8 mouse cellular contexts compared by ENCODE assay signal in genomic region chr9:27300188-27300691, GRCm38 (mm10). TPM values are rescaled to one million over a fixed set of nuclear protein-coding genes. Genes with fewer than 3 reads are reported as not detected.
DNase-seq lines count a peak whose midpoint lies in the region; ATAC-seq lines count a peak whose summit lies in the region.

No protein-coding gene starts in this region.

- peak overlapping the region; percentile 93 for H3K4me2 ChIP-seq in limb, embryonic 13.5 days (replicated peaks)
- peak overlapping the region; percentile 91 for H3K4me2 ChIP-seq in neural tube, embryonic 12.5 days (replicated peaks)

- peaks cover 49% of the 10 kb centered on the region for H3K27me3 ChIP-seq in embryonic facial prominence, embryonic 10.5 days (replicated peaks; ENCODE audit: low read depth, poor library complexity, severe bottlenecking)
- H3K27me3 ChIP-seq in hindbrain, embryonic 10.5 days (ENCODE audit: insufficient read depth, poor library complexity, severe bottlenecking) = peaks cover 25% of the 10 kb centered on the region
- H3K27me3 ChIP-seq in limb, embryonic 13.5 days = peaks cover 71% of the 10 kb centered on the region
- H3K27me3 ChIP-seq in neural tube, embryonic 12.5 days (replicated peaks) = peaks cover 16% of the 10 kb centered on the region

- WGBS in embryonic facial prominence, embryonic 10.5 days = under 1% methylated on average over 32 of the region's 32 CpGs
- under 1% methylated on average over 32 of the region's 32 CpGs for WGBS in hindbrain, embryonic 10.5 days
- under 1% methylated on average over 32 of the region's 32 CpGs for WGBS in limb, embryonic 13.5 days
- under 1% methylated on average over 32 of the region's 32 CpGs for WGBS in neural tube, embryonic 12.5 days

- no peak for ATAC-seq in limb, embryonic 13.5 days (ENCODE audit: low FRiP score, low read depth)
- no peak for ATAC-seq in neural tube, embryonic 12.5 days (ENCODE audit: low FRiP score, low read depth)
- ATAC-seq in erythroblast, adult 5-6 weeks (replicated peaks; ENCODE audit: low FRiP score, poor library complexity, severe bottlenecking) = no peak

- H3K27ac ChIP-seq in embryonic facial prominence, embryonic 10.5 days (replicated peaks) = peak overlapping the region; percentile 67; the same call in 1 of the 2 replicates
- H3K27ac ChIP-seq in hindbrain, embryonic 10.5 days = peak overlapping the region; percentile 80
- no peak overlapping the region for H3K27ac ChIP-seq in limb, embryonic 13.5 days
- H3K27ac ChIP-seq in neural tube, embryonic 12.5 days = no peak overlapping the region

- DNase-seq in urinary bladder, postnatal 14 days (ENCODE audit: low spot score) = peak; percentile 41
- DNase-seq in urinary bladder, postnatal 10 days (ENCODE audit: low spot score) = no peak
- peak; percentile 54 for DNase-seq in embryonic facial prominence, embryonic 10.5 days (ENCODE audit: low spot score)
- peak; percentile 42 for DNase-seq in hindbrain, embryonic 10.5 days (ENCODE audit: low spot score)
- DNase-seq in spleen, postnatal 4 days (ENCODE audit: low spot score in 2 of 2) = no peak

- H3K9ac ChIP-seq in limb, embryonic 13.5 days = peak overlapping the region; percentile 62
- H3K9ac ChIP-seq in neural tube, embryonic 12.5 days = peak overlapping the region; percentile 57

- no peaks in the 10 kb centered on the region for H3K9me3 ChIP-seq in embryonic facial prominence, embryonic 10.5 days
- no peaks in the 10 kb centered on the region for H3K9me3 ChIP-seq in hindbrain, embryonic 10.5 days
- no peaks in the 10 kb centered on the region for H3K9me3 ChIP-seq in limb, embryonic 13.5 days
- H3K9me3 ChIP-seq in neural tube, embryonic 12.5 days = no peaks in the 10 kb centered on the region

- H3K4me1 ChIP-seq in embryonic facial prominence, embryonic 10.5 days = peaks cover 66% of the 10 kb centered on the region
- peaks cover 67% of the 10 kb centered on the region for H3K4me1 ChIP-seq in hindbrain, embryonic 10.5 days (replicated peaks)
- peaks cover 53% of the 10 kb centered on the region for H3K4me1 ChIP-seq in limb, embryonic 13.5 days
- peaks cover 40% of the 10 kb centered on the region for H3K4me1 ChIP-seq in neural tube, embryonic 12.5 days

- peak overlapping the region; percentile 79 for H3K4me3 ChIP-seq in embryonic facial prominence, embryonic 10.5 days
- H3K4me3 ChIP-seq in hindbrain, embryonic 10.5 days = peak overlapping the region; percentile 73
- peak overlapping the region; percentile 70 for H3K4me3 ChIP-seq in limb, embryonic 13.5 days
- H3K4me3 ChIP-seq in neural tube, embryonic 12.5 days = peak overlapping the region; percentile 72

- no peaks in the 10 kb centered on the region for H3K36me3 ChIP-seq in embryonic facial prominence, embryonic 10.5 days (replicated peaks)
- H3K36me3 ChIP-seq in hindbrain, embryonic 10.5 days = no peaks in the 10 kb centered on the region
- no peaks in the 10 kb centered on the region for H3K36me3 ChIP-seq in limb, embryonic 13.5 days
- H3K36me3 ChIP-seq in neural tube, embryonic 12.5 days = no peaks in the 10 kb centered on the region

RNA-seq across cellular contexts. Expression of gene Igsf9b, which starts 1.2 kb away (rescaled TPM):
- 4.2 and 4.8 TPM in 2 replicates for polyA plus RNA-seq in embryonic facial prominence, embryonic 10.5 days (2016; fragmentation: Nextera tagmentation; extraction: Ambion mirVana)
- polyA plus RNA-seq in hindbrain, embryonic 10.5 days (2016; fragmentation: Nextera tagmentation; extraction: Ambion mirVana) = 6.8 and 6.9 TPM in 2 replicates
- 3.6 and 3.7 TPM in 2 replicates for polyA plus RNA-seq in limb, embryonic 13.5 days (2015; fragmentation: Nextera tagmentation; extraction: Ambion mirVana)
- 8.2 and 9.2 TPM in 2 replicates for polyA plus RNA-seq in neural tube, embryonic 12.5 days (2016; fragmentation: Nextera tagmentation; extraction: Ambion mirVana)
- total RNA-seq in erythroblast, adult 5-6 weeks (2015; ENCODE audit: low replicate concordance) = not detected in 2 replicates
- under 0.01 TPM in 1 of 2 replicates, not detected in the other for total RNA-seq in erythroblast, adult 5-6 weeks (2017; ENCODE audit: low replicate concordance)

Comparison
In these comparisons a context has a peak if more than half of its experiments do, and no peak if none do; other contexts are left out.
1. DNase-seq: peak in urinary bladder, postnatal 14 days (single experiment), embryonic facial prominence, embryonic 10.5 days (single experiment) and hindbrain, embryonic 10.5 days (single experiment); none in urinary bladder, postnatal 10 days (single experiment) and spleen, postnatal 4 days (0 of 2).
2. H3K27ac ChIP-seq: peak in embryonic facial prominence, embryonic 10.5 days (single experiment) and hindbrain, embryonic 10.5 days (single experiment); none in limb, embryonic 13.5 days (single experiment) and neural tube, embryonic 12.5 days (single experiment).
3. Peak in every context shown above with its lines, with median percentiles within 50 percentile points of each other: H3K4me3 ChIP-seq.